Mouse (Mus musculus) lung, embryonic 14.5 days (tissue): ENCODE measurements around the gene Ranbp2. TPM values are rescaled to one million over a fixed set of nuclear protein-coding genes. Genes with fewer than 3 reads are reported as not detected.
A peak's percentile ranks its signal among the peaks of the same experiment; 100 is the strongest.

Source experiments
- ATAC-seq: fragments of 200-750 bp; cut with Nextera tagmentation; 2 replicates; pipeline ENCODE4 v1.8.0; 2017; ENCODE audit warnings: mild to moderate bottlenecking, moderate TSS enrichment, moderate library complexity; ENCODE audit not compliant: insufficient read depth
- DNase-seq: peaks from one replicate; pipeline ENCODE4 v3.0.0-alpha.2; 2015
- H3K27ac ChIP-seq: fragments of 300-500 bp; sonication (generic); 2 replicates; pipeline ENCODE4 v1.5.1; 2014; ENCODE audit warnings: low read depth, mild to moderate bottlenecking, moderate library complexity
- H3K27me3 ChIP-seq: fragments of 300-500 bp; sonication (generic); 2 replicates; pipeline ENCODE4 v1.6.1; 2014; ENCODE audit warnings: low read length, control low read depth; ENCODE audit not compliant: insufficient read depth
- H3K36me3 ChIP-seq: fragments of 300-500 bp; sonication (generic); 2 replicates; pipeline ENCODE4 v1.6.1; 2014; ENCODE audit warnings: control low read depth; ENCODE audit not compliant: insufficient read depth
- H3K4me1 ChIP-seq: fragments of 300-500 bp; sonication (generic); 2 replicates; pipeline ENCODE4 v1.6.1; 2014; ENCODE audit warnings: antibody characterized with exemption, control low read depth; ENCODE audit not compliant: insufficient read depth
- H3K4me2 ChIP-seq: fragments of 300-500 bp; sonication (generic); 2 replicates; pipeline ENCODE4 v1.6.1; 2014; ENCODE audit warnings: mild to moderate bottlenecking
- H3K4me3 ChIP-seq: fragments of 300-500 bp; sonication (generic); 2 replicates; pipeline ENCODE4 v1.5.1; 2014; ENCODE audit warnings: low read depth, low read length
- H3K9ac ChIP-seq: fragments of 300-500 bp; sonication (generic); 2 replicates; pipeline ENCODE4 v1.6.1; 2014
- H3K9me3 ChIP-seq: fragments of 300-500 bp; sonication (generic); 2 replicates; pipeline ENCODE4 v1.6.1; 2016; ENCODE audit warnings: low read depth, low read length, control low read depth
- CTCF ChIP-seq: IDR thresholded peaks from 2 replicates; pipeline ENCODE4 v1.5.1; 2016; ENCODE audit warnings: antibody characterized with exemption, low read depth
- WGBS: fragments of 180-500 bp; shearing (Covaris S2); extraction: QIAGEN DNeasy Blood & Tissue Kit; methylation state at CpG from one replicate; pipeline ENCODE4 v1.1.7; 2014; 5-methylcytosine and 5-hydroxymethylcytosine counted together
- polyA plus RNA-seq: library from polyadenylated mRNA; unstranded; fragments of >200 nt; fragmentation: Nextera tagmentation; extraction: Ambion mirVana; gene quantifications from 2 replicates; pipeline ENCODE4 v1.2.1, GENCODE M21; 2014

Gene Ranbp2
- 40.8 and 41.8 TPM in 2 replicates for polyA plus RNA-seq

- TF ChIP-seq CTCF = no peak
Measured at GRCm38 (mm10) chr10:58446384-58447279, at the start of gene Ranbp2. TSS of gene Ranbp2 (plus strand) at chr10:58446920.

GRCm38 (mm10) chr10:58398941-58399340, 47.8 kb upstream of the Ranbp2 start:
- peaks cover 14% of the 10 kb centered on the region; the same call in 1 of the 2 replicates for H3K4me1 ChIP-seq
- ATAC-seq (no peak), DNase-seq (no peak)
- no peaks in the 10 kb centered on the region for H3K9me3 ChIP-seq
- H3K9ac ChIP-seq = no peak overlapping the region
- 86% methylated on average over 8 of the region's 8 CpGs for WGBS
- H3K36me3 ChIP-seq = peaks cover 28% of the 10 kb centered on the region
- H3K27ac ChIP-seq = no peak overlapping the region
- TF ChIP-seq CTCF = no peak
- no peak overlapping the region for H3K4me3 ChIP-seq
- no peaks in the 10 kb centered on the region for H3K27me3 ChIP-seq
- no peak overlapping the region for H3K4me2 ChIP-seq

More at GRCm38 (mm10) chr10:58446384-58447279, at the start of gene Ranbp2:
- H3K9ac ChIP-seq = peak within 1 kb of the TSS; percentile 97
- WGBS = under 1% methylated on average over 89 of the region's 91 CpGs
- DNase-seq (peak; percentile 100), ATAC-seq (peak; percentile 98)
- no peaks in the 10 kb centered on the region for H3K27me3 ChIP-seq
- peak within 1 kb of the TSS; percentile 93 for H3K4me3 ChIP-seq
- no peaks in the 10 kb centered on the region for H3K4me1 ChIP-seq
- peak within 1 kb of the TSS; percentile 81 for H3K4me2 ChIP-seq
- H3K36me3 ChIP-seq = 0 out of 2 replicates have a peak, but pooled peaks cover 6% of the 10 kb centered on the region
- no peaks in the 10 kb centered on the region for H3K9me3 ChIP-seq
- H3K27ac ChIP-seq = peak within 1 kb of the TSS; percentile 98

- no peak overlapping the region for H3K27ac ChIP-seq
- H3K4me3 ChIP-seq = no peak overlapping the region
- TF ChIP-seq CTCF = no peak
- H3K9ac ChIP-seq = no peak overlapping the region
- H3K36me3 ChIP-seq = peaks cover 47% of the 10 kb centered on the region
- no peaks in the 10 kb centered on the region for H3K27me3 ChIP-seq
- WGBS = 80% methylated on average over 3 of the region's 3 CpGs
- DNase-seq (no peak), ATAC-seq (no peak)
- 0 out of 2 replicates have a peak, but pooled peaks cover 1% of the 10 kb centered on the region for H3K4me1 ChIP-seq
- no peaks in the 10 kb centered on the region for H3K9me3 ChIP-seq
- H3K4me2 ChIP-seq = no peak overlapping the region
Measured at GRCm38 (mm10) chr10:58401838-58402237, 44.9 kb upstream of the Ranbp2 start.

GRCm38 (mm10) chr10:58404639-58405038, 42.1 kb upstream of the Ranbp2 start:
- WGBS = 77% methylated on average over 6 of the region's 6 CpGs
- Histone ChIP-seq H3K4me2 (no peak overlapping the region), H3K9ac (no peak overlapping the region), H3K4me3 (no peak overlapping the region), H3K9me3 (no peaks in the 10 kb centered on the region), H3K36me3 (peaks cover 64% of the 10 kb centered on the region), H3K27ac (peak overlapping the region; percentile 70), H3K27me3 (no peaks in the 10 kb centered on the region), H3K4me1 (no peaks in the 10 kb centered on the region)
- DNase-seq = no peak
- no peak for TF ChIP-seq CTCF
- ATAC-seq = no peak

GRCm38 (mm10) chr10:58405285-58405948, 41.3 kb upstream of the Ranbp2 start:
- DNase-seq (peak; percentile 53), ATAC-seq (peak; percentile 77; the same call in 1 of the 2 replicates)
- no peak overlapping the region for H3K4me2 ChIP-seq
- H3K4me3 ChIP-seq = no peak overlapping the region
- WGBS = 47% methylated on average over 4 of the region's 4 CpGs
- H3K36me3 ChIP-seq = peaks cover 68% of the 10 kb centered on the region
- H3K9ac ChIP-seq = no peak overlapping the region
- H3K27me3 ChIP-seq = no peaks in the 10 kb centered on the region
- no peaks in the 10 kb centered on the region for H3K9me3 ChIP-seq
- no peak for TF ChIP-seq CTCF
- H3K27ac ChIP-seq = peak overlapping the region; percentile 70
- H3K4me1 ChIP-seq = no peaks in the 10 kb centered on the region

- H3K36me3 ChIP-seq = peaks cover 69% of the 10 kb centered on the region
- H3K4me2 ChIP-seq = no peak overlapping the region
- ATAC-seq (no peak), DNase-seq (peak; percentile 57)
- no peaks in the 10 kb centered on the region for H3K4me1 ChIP-seq
- no peaks in the 10 kb centered on the region for H3K27me3 ChIP-seq
- no peak overlapping the region for H3K4me3 ChIP-seq
- peak; percentile 46 for TF ChIP-seq CTCF
- WGBS = 58% methylated on average over 2 of the region's 2 CpGs
- H3K27ac ChIP-seq = peak overlapping the region; percentile 70
- no peak overlapping the region for H3K9ac ChIP-seq
- H3K9me3 ChIP-seq = no peaks in the 10 kb centered on the region
Measured at GRCm38 (mm10) chr10:58405949-58406305, 40.8 kb upstream of the Ranbp2 start.

GRCm38 (mm10) chr10:58412331-58412730, 34.4 kb upstream of the Ranbp2 start:
- Histone ChIP-seq H3K4me1 (no peaks in the 10 kb centered on the region), H3K4me3 (no peak overlapping the region), H3K9ac (no peak overlapping the region), H3K9me3 (no peaks in the 10 kb centered on the region), H3K27me3 (no peaks in the 10 kb centered on the region), H3K36me3 (peaks cover 89% of the 10 kb centered on the region), H3K4me2 (no peak overlapping the region), H3K27ac (no peak overlapping the region)
- ATAC-seq (no peak), DNase-seq (no peak)
- no peak for TF ChIP-seq CTCF
- 81% methylated on average over 4 of the region's 4 CpGs for WGBS
